Mouse (Mus musculus): ENCODE results near the gene Taok3. TPM values are rescaled to one million over a fixed set of nuclear protein-coding genes. Genes with fewer than 3 reads are reported as not detected.
A peak's percentile ranks its signal among the peaks of the same experiment; 100 is the strongest.

Gene Taok3
- polyA plus RNA-seq, 1 experiment from 2014 or later = 35.2 TPM

DNA sequence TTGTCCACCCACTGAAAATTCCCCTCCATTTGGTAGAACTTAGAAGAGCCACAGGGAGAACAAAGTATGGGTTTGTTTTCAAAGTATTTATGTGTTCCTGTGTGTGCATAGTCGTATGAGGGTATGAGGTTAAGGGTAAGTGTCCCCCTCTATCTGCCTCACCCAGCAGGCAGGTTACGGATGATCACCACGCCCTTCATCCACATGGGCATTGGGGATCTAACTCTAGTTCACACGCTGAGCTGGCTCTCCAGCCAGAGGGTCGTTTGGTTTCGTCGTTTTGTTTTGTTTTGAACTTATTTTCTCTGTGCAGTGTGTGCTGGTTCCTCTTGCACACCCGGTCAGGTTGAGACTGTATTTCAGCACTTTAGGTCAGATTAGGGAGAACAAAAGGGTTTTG, 17.7 kb downstream of the Taok3 start:
- POLR2A ChIA-PET = no interaction called here
- no peaks in the 10 kb centered on the region for H3K27me3 ChIP-seq
- in situ Hi-C loops (cut with MboI; ENCODE audit: low pct_unique_long_range_greater_than_20kb) = no loop called here

DNA sequence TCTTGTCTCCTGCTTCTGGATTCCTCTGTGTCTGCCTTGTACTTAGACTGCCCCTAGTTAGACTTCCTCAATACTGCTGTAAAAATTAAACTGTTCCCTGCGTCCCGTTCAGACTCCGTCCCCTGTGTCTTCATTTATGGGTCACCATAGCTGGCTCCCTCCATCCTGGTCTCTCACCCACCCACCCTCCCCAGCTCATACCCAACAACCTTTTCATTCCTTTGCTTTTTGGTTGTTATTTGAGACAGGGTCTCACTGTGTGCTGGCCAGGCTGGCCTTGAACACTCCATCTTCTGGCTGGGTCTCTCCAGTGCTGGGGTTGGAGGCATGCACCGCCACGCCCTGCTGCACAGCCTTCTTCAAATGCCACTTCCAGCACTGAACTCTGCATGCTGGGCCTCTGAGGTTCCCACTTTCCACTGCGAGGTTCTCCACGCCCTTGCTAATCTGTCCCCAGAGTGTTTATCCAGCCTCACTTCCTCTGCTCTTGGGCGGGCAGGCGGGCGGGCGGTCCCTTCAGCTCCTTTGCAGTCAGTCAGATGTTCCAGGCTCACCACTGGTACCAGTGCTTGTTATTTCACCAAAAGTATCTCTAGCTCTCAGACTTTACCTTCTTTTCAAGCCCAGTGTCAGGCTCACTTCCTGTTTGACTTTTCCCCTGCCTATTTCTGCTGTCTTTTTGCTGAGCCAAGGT, 18.5 kb downstream of the Taok3 start:
- no peak for DNase-seq (ENCODE audit: low read depth, low spot score)

More for the DNA sequence above, 17.7 kb downstream of the Taok3 start:
- CTCF ChIA-PET = interaction anchor here (1.0 to 1.3 kb wide), 3 partner anchors 11 to 46 kb away, joined by 3 to 4 read pairs (median 3); partner anchors contain the start of gene Suds3
- TF ChIP-seq CTCF (IDR thresholded peaks at IDR 0.05) = no peak
- ATAC-seq (no peak), DNase-seq (ENCODE audit: low read depth, low spot score) (no peak)

DNA sequence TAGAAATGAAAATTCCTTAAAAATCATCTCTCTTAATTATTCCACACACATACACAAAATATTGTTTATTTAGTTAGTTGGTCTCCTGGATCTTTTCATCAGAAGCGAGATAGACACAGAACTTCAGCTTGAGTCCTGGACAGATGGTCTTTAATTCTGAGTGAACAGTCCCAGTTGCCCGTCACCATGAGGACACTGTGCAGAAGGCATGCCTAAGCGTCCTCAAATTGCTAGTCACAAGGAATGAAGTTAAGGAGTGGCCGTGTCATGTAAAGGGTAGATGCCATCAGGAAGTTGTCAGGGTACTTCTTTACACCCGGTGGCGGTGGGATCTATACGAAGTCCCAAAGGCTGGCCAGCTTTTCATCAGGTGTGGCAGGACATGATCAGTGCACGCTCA, 19.9 kb downstream of the Taok3 start:
- no peaks in the 10 kb centered on the region for H3K27me3 ChIP-seq
- DNase-seq (ENCODE audit: low read depth, low spot score) = no peak
- in situ Hi-C loops (cut with MboI; ENCODE audit: low pct_unique_long_range_greater_than_20kb) = no loop called here
- ChIA-PET CTCF (no interaction called here), POLR2A (no interaction called here)
- no peak for ATAC-seq
- TF ChIP-seq CTCF (IDR thresholded peaks at IDR 0.05) = no peak

More for the DNA sequence above, 18.5 kb downstream of the Taok3 start:
- ChIA-PET CTCF (interaction anchor here (1.0 to 1.3 kb wide), 3 partner anchors 12 to 45 kb away, joined by 3 to 4 read pairs (median 3); partner anchors contain the start of gene Suds3), POLR2A (interaction anchor here (0.9 kb wide), 1 partner anchor 74 kb away, joined by 3 read pairs; no protein-coding TSS in a partner anchor)
- TF ChIP-seq CTCF (IDR thresholded peaks at IDR 0.05) = no peak
- no peak for ATAC-seq
- no peaks in the 10 kb centered on the region for H3K27me3 ChIP-seq
- in situ Hi-C loops (cut with MboI; ENCODE audit: low pct_unique_long_range_greater_than_20kb) = no loop called here

DNA sequence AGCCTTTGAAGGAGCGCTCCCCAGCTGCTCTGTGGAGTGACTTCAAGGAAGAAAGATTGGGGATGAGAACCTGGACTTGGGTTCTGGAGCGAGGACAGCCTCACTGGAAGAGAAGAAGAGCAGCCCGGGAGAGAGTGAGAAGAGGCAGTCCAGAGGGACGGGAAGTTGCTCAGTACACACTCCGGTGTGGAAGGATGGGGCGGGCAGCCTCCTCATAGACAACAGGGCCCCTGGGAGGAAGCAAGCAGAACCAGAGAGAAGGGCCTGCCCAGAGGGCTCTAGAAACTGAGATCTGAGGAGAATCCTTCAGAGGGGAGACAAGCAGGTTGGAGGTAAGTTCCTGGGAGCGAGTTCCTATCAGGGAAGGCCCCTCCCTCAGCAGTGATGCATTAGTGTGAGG, 20.4 kb downstream of the Taok3 start:
- in situ Hi-C loops (cut with MboI; ENCODE audit: low pct_unique_long_range_greater_than_20kb) = no loop called here
- POLR2A ChIA-PET = no interaction called here
- ATAC-seq = no peak
- TF ChIP-seq CTCF (IDR thresholded peaks at IDR 0.05) = no peak
- no peak for DNase-seq (ENCODE audit: low read depth, low spot score)
- CTCF ChIA-PET = no interaction called here
- no peaks in the 10 kb centered on the region for H3K27me3 ChIP-seq

DNA sequence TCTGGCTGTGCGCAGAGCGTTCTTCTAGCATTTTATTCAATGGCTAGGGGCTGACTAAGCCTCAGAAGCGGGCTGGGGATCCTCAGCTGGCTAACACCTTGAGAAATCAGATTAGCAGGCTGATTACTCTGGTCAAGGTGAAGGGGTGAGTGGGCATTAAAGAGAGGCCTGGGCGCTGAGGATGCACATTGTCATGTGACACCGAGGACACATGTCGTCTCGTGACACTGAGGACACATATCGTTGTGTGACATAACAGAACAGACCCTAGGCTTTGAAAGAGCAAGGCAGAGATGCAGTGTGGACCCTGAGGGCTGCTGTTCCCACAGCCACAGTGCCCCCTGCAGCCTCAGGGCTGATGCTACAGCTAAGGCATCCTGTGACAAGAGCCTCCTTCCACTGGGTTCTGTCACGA, 23.8 kb downstream of the Taok3 start:
- no peaks in the 10 kb centered on the region for H3K27me3 ChIP-seq
- ChIA-PET POLR2A (interaction anchor here (0.6 to 1.0 kb wide), 2 partner anchors 8 to 126 kb away, joined by 3 to 6 read pairs; no protein-coding TSS in a partner anchor), CTCF (interaction anchor here (0.6 to 1.7 kb wide), 3 partner anchors 10 to 17 kb away, joined by 3 to 4 read pairs (median 3); no protein-coding TSS in a partner anchor)
- DNase-seq (ENCODE audit: low read depth, low spot score) (no peak), ATAC-seq (no peak)
- in situ Hi-C loops (cut with MboI; ENCODE audit: low pct_unique_long_range_greater_than_20kb) = no loop called here
- peak; percentile 85 for TF ChIP-seq CTCF (IDR thresholded peaks at IDR 0.05)

DNA sequence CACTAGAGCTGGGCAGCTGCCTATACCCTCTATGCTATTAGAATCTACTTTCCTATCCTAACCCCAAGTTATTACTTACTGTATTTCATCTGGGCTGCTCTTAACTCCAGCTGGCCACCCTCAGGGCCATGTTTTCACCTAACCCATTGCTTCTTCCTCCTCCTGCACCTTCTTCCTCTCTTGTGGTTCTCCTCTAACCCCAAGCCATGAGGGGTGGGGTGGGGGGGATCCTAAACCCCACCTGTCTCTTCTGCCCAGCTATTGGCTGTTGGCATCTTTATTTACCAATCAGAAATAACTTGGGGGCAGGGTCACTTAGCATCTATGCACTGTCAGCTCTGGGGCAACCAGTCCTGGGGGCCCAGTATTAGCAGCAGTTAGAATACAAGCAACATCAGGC, 26.2 kb downstream of the Taok3 start:
- ATAC-seq = no peak
- POLR2A ChIA-PET = no interaction called here
- no peak for DNase-seq (ENCODE audit: low read depth, low spot score)
- no peak for TF ChIP-seq CTCF (IDR thresholded peaks at IDR 0.05)
- in situ Hi-C loops (cut with MboI; ENCODE audit: low pct_unique_long_range_greater_than_20kb) = no loop called here
- CTCF ChIA-PET = interaction anchor here (1.1 to 1.7 kb wide), 3 partner anchors 11 to 27 kb away, joined by 3 to 4 read pairs (median 4); partner anchors contain the start of gene Taok3
- no peaks in the 10 kb centered on the region for H3K27me3 ChIP-seq

DNA sequence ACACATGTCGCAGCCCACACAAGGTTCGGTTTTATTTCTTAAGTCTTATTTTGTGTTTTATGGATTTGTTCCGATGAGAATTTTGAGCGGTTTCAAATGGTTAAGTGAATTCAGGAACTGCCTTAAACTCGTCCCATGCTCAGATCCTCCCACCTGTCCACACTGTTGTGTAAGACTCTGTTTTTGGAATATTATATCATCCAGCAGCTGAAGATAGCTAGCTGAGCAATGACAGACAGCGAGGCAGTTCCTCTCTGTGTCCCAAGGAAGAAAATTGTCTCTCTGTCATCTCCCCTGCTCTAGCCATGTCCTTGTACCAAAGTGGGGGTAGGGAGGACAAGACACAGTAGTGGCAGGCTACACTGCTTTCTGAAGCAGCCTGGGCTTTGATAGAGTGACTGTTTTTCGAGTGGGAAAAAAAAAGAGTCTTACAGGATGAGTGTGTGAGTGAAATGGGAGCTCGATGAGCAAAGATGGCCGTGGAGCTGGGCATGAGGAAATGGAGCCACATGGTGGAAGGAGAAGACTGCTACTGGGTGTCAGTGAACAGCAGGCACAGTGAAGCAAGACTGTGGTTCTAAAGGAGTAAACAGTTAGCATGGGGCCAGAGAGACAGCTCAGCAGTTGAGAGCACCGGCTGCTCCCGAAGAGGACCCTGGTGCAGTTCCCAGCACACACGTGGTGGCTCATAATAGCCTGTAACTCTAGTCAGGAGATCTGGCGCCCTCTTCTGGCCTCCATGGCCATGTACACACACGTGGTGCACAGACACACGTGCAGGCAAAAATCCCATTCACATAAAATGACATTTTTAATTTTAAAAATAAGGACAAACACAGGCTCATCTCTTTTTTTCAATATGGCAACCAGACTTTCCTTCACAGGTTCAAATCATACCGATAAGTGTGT, 27.5 kb downstream of the Taok3 start:
- ChIA-PET CTCF (interaction anchor here (1.7 kb wide), 1 partner anchor 12 kb away, joined by 4 read pairs; no protein-coding TSS in a partner anchor), POLR2A (no interaction called here)
- DNase-seq (ENCODE audit: low read depth, low spot score) = no peak
- no peak for ATAC-seq
- TF ChIP-seq CTCF (IDR thresholded peaks at IDR 0.05) = peak; percentile 40
- in situ Hi-C loops (cut with MboI; ENCODE audit: low pct_unique_long_range_greater_than_20kb) = no loop called here
- H3K27me3 ChIP-seq = no peaks in the 10 kb centered on the region

DNA sequence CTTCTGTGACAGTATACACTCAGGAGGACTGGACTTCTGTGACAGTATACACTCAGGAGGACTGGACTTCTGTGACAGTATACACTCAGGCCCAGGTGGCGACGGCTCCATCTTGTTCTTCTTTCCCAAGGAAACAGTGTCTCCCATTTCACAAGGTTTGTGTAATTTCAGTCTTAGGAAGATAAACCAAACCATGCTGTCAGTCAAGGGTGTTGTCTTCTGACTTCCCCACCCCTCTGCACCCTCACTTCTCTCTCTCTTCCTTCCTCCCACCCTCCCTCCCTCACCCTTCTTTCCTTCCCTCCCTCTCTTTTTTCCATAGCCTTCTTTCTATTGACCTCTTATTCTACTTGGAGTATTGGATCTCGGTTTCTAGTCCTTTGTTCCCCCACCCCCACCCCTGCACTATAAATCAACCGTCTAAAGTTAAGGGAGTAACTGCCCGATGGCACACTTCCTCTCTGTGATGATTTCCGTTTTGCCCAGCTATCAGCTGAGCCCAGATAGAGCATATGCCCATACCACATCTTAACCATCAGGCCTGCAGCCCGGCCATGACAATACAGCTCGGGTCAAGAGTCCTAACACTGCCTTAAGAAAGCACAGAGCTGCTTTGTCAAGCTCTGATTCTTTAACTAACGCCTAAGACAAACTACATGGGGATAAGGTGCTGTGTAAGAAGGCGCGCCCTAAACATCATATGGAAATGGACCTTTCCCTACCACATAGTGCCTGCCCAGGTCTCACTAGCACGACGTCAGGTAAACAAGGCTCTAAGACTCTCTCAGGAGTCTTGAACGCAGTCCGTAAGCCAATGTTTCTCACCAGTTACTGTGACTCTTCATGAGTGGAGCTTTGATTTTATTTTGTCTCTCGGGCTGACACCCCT, 29.4 kb downstream of the Taok3 start:
- DNase-seq (ENCODE audit: low read depth, low spot score) (no peak), ATAC-seq (no peak)
- ChIA-PET CTCF (no interaction called here), POLR2A (no interaction called here)
- TF ChIP-seq CTCF (IDR thresholded peaks at IDR 0.05) = no peak
- in situ Hi-C loops (cut with MboI; ENCODE audit: low pct_unique_long_range_greater_than_20kb) = no loop called here
- H3K27me3 ChIP-seq = no peaks in the 10 kb centered on the region

DNA sequence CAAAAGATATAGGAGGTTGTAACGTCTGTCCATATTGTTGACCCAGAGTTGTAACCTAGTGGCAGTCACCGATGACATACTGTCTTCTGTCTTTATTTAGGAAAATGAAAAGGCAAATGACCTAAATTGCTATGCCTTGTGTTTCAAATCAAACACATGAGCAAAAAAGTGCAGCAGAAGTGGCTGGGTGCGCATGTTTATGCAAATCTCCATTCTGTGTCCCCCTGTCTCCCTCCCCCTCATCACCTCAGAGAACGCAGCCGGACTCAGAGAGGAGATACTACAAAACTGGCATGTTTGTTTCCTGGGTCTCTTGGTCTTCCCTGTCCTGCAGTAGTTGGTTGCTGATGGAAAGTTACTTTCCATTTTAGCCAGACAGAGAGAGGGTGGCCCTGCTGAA, 30.1 kb downstream of the Taok3 start:
- no peak for ATAC-seq
- TF ChIP-seq CTCF (IDR thresholded peaks at IDR 0.05) = no peak
- DNase-seq (ENCODE audit: low read depth, low spot score) = no peak
- H3K27me3 ChIP-seq = no peaks in the 10 kb centered on the region
- in situ Hi-C loops (cut with MboI; ENCODE audit: low pct_unique_long_range_greater_than_20kb) = no loop called here
- POLR2A ChIA-PET = no interaction called here
- CTCF ChIA-PET = no interaction called here

DNA sequence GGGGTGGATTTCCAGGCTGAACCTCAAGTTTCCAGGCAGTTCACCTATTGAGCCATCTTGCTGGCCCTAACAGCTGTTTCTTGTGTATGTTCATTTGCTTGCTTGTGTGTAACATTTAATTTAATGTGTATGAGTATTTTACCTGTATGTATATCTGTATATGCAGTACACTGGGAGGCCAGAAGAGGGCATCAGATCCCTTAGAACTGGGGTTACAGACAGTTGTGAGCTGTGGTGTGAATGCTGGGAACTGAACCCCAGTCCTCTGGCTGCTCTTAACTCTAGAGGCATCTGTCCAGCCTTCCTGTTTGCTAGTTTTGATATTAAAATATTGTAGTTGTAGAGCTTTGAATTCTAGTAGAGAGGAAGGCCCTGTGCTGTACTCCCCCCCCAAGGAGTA, 33.0 kb downstream of the Taok3 start:
- CTCF ChIA-PET = interaction anchor here (1.0 to 1.6 kb wide), 3 partner anchors 9 to 18 kb away, joined by 3 to 6 read pairs (median 4); no protein-coding TSS in a partner anchor
- no peak for DNase-seq (ENCODE audit: low read depth, low spot score)

More for the DNA sequence above, 33.0 kb downstream of the Taok3 start:
- in situ Hi-C loops (cut with MboI; ENCODE audit: low pct_unique_long_range_greater_than_20kb) = no loop called here
- peak; percentile 54 for TF ChIP-seq CTCF (IDR thresholded peaks at IDR 0.05)
- POLR2A ChIA-PET = interaction anchor here (0.6 to 1.7 kb wide), 3 partner anchors 20 to 33 kb away, joined by 3 to 4 read pairs (median 4); partner anchors contain the start of gene Taok3
- no peak for ATAC-seq
- H3K27me3 ChIP-seq = no peaks in the 10 kb centered on the region

All from Patski (cell line).